Comparison of ENCODE assay signal across 21 mouse cellular contexts in genomic region chr17:35485702-35486101, GRCm38 (mm10). TPM values are rescaled to one million over a fixed set of nuclear protein-coding genes. Genes with fewer than 3 reads are reported as not detected.
DNase-seq lines count a peak whose midpoint lies in the region; ATAC-seq and TF ChIP-seq lines count a peak whose summit lies in the region.
"Had no signal": no experiment of that assay in that cellular context is flagged by ENCODE, and none has a peak within 500 bp of the region (broad histone marks: within the 10 kb centered on the region; RNA-seq: fewer than 3 reads in every experiment).

No protein-coding gene starts in this region.

- in situ Hi-C loops in ES-E14 (cut with MboI; ENCODE audit: low sequenced_read_pairs in 2 of 2, unreplicated experiment in 2 of 2): no loop called here

- no peak for TF ChIP-seq CTCF in ES-Bruce4 (IDR thresholded peaks at IDR 0.05; ENCODE audit: low read depth, low read length)

- H3K4me2 ChIP-seq in heart, embryonic 16.5 days (ENCODE audit: low read depth, low read length): no peak overlapping the region
- no peak overlapping the region for H3K4me2 ChIP-seq in liver, embryonic 16.5 days (ENCODE audit: low read depth, low read length)
- H3K4me2 ChIP-seq: embryonic facial prominence, embryonic 15.5 days; midbrain, embryonic 13.5 days had no signal

- TF ChIP-seq EP300 in ES-Bruce4 (IDR thresholded peaks at IDR 0.05; ENCODE audit: insufficient read depth, low read depth, low read length): peak; percentile 95

- WGBS in heart, embryonic 16.5 days: 27% methylated on average over 4 of the region's 4 CpGs
- 27% methylated on average over 4 of the region's 4 CpGs for WGBS in liver, embryonic 16.5 days (ENCODE audit: insufficient replicate concordance)

- H3K4me1 ChIP-seq in heart, embryonic 16.5 days (ENCODE audit: control insufficient read depth, insufficient read depth, low read length): no peaks in the 10 kb centered on the region
- H3K4me1 ChIP-seq in ES-Bruce4 (ENCODE audit: control insufficient read depth, insufficient read depth, low read length) (peaks cover 8% of the 10 kb centered on the region), ES-E14 (ENCODE audit: control insufficient read depth in 2 of 2, insufficient read depth in 2 of 2, low read length in 2 of 2, poor library complexity in 1 of 2) (peaks cover 2 to 22% of the 10 kb centered on the region in 2 experiments; a peak in 3 of 4 replicates)
- no peaks in the 10 kb centered on the region for H3K4me1 ChIP-seq in liver, embryonic 16.5 days (ENCODE audit: control insufficient read depth, low read depth, low read length)

- H3K9me3 ChIP-seq in heart, embryonic 16.5 days (replicated peaks; ENCODE audit: control insufficient read depth, low read length): no peaks in the 10 kb centered on the region
- no peaks in the 10 kb centered on the region for H3K9me3 ChIP-seq in ES-Bruce4 (replicated peaks; ENCODE audit: control insufficient read depth, insufficient read depth, low read length, poor library complexity, severe bottlenecking)
- H3K9me3 ChIP-seq in ES-E14 (ENCODE audit: control insufficient read depth, insufficient read depth, low read depth, low read length): no peaks in the 10 kb centered on the region
- H3K9me3 ChIP-seq in liver, embryonic 16.5 days (replicated peaks; ENCODE audit: control insufficient read depth, low read length): no peaks in the 10 kb centered on the region
- H3K9me3 ChIP-seq: embryonic facial prominence, embryonic 15.5 days; midbrain, embryonic 13.5 days had no signal

- 0 out of 2 replicates have a peak, but pooled peaks have one; percentile 55 for ATAC-seq in heart, embryonic 16.5 days (replicated peaks; ENCODE audit: extremely low read depth, insufficient read depth, low FRiP score)
- peak; percentile 76 for ATAC-seq in liver, embryonic 16.5 days (ENCODE audit: low read depth)
- ATAC-seq: CD4-positive, CD25-positive, alpha-beta regulatory T cell, adult 4 months; hindbrain, postnatal 0 days; midbrain, embryonic 13.5 days had no signal

- H3K9ac ChIP-seq in heart, embryonic 16.5 days (ENCODE audit: low read length): no peak overlapping the region
- H3K9ac ChIP-seq in ES-Bruce4 (ENCODE audit: low read depth, poor library complexity, severe bottlenecking) (no peak overlapping the region), ES-E14 (ENCODE audit: insufficient read depth, low read depth, low read length, poor library complexity, severe bottlenecking) (no peak overlapping the region)
- no peak overlapping the region for H3K9ac ChIP-seq in liver, embryonic 16.5 days (ENCODE audit: low read depth, low read length)
- H3K9ac ChIP-seq: embryonic facial prominence, embryonic 15.5 days; liver, embryonic 14.5 days; midbrain, embryonic 13.5 days had no signal

- H3K4me3 ChIP-seq in heart, embryonic 16.5 days (ENCODE audit: low read length): no peak overlapping the region
- H3K4me3 ChIP-seq in ES-Bruce4 (ENCODE audit: low read depth, low read length) (no peak overlapping the region), ES-E14 (ENCODE audit: insufficient read depth in 1 of 2, low read depth in 1 of 2, low read length in 2 of 2, poor library complexity in 1 of 2, severe bottlenecking in 1 of 2) (no peak overlapping the region)
- H3K4me3 ChIP-seq in liver, embryonic 16.5 days (ENCODE audit: low read depth, low read length): no peak overlapping the region
- H3K4me3 ChIP-seq: embryonic facial prominence, embryonic 15.5 days; midbrain, embryonic 13.5 days had no signal

- peak overlapping the region; percentile 46 for H3K27ac ChIP-seq in heart, embryonic 16.5 days (ENCODE audit: low read length)
- H3K27ac ChIP-seq in ES-Bruce4 (ENCODE audit: insufficient read depth, low read length) (peak overlapping the region; percentile 84), ES-E14 (ENCODE audit: insufficient read depth, low read depth, low read length, poor library complexity, severe bottlenecking) (peak overlapping the region; percentile 78)
- 0 out of 2 replicates have a peak overlapping the region, but pooled peaks have one; percentile 41 for H3K27ac ChIP-seq in liver, embryonic 16.5 days (ENCODE audit: low read length)
- H3K27ac ChIP-seq: embryonic facial prominence, embryonic 15.5 days; hindbrain, postnatal 0 days; liver, embryonic 14.5 days; midbrain, embryonic 13.5 days had no signal

- no peaks in the 10 kb centered on the region for H3K36me3 ChIP-seq in heart, embryonic 16.5 days (ENCODE audit: control insufficient read depth, insufficient read depth)
- H3K36me3 ChIP-seq in ES-Bruce4 (ENCODE audit: control insufficient read depth, insufficient read depth, low read length, poor library complexity, severe bottlenecking) (no peaks in the 10 kb centered on the region), ES-E14 (ENCODE audit: control insufficient read depth, insufficient read depth, low read length, poor library complexity, severe bottlenecking) (no peaks in the 10 kb centered on the region)
- no peaks in the 10 kb centered on the region for H3K36me3 ChIP-seq in liver, embryonic 16.5 days (ENCODE audit: control insufficient read depth, insufficient read depth)
- H3K36me3 ChIP-seq: embryonic facial prominence, embryonic 15.5 days; midbrain, embryonic 13.5 days had no signal

- no peak for TF ChIP-seq POLR2A in ES-Bruce4 (IDR thresholded peaks at IDR 0.05; ENCODE audit: insufficient read depth, low read length)

- no peaks in the 10 kb centered on the region for H3K27me3 ChIP-seq in heart, embryonic 16.5 days (ENCODE audit: control insufficient read depth, insufficient read depth, low read length)
- no peaks in the 10 kb centered on the region for H3K27me3 ChIP-seq in ES-Bruce4 (ENCODE audit: control insufficient read depth, insufficient read depth, low read length, poor library complexity, severe bottlenecking)
- no peaks in the 10 kb centered on the region for H3K27me3 ChIP-seq in liver, embryonic 16.5 days (ENCODE audit: control insufficient read depth, insufficient read depth, low read depth, low read length)
- H3K27me3 ChIP-seq: embryonic facial prominence, embryonic 15.5 days had no signal

- DNase-seq in heart, adult 8-10 months (ENCODE audit: low spot score): no peak
- peak; percentile 74 for DNase-seq in ES-E14 (ENCODE audit: low read depth, low spot score)
- DNase-seq in right cerebral cortex, postnatal 14 days: no peak
- DNase-seq in layer of hippocampus, adult 8-10 months (ENCODE audit: low spot score in 2 of 2): no peak
- DNase-seq: cerebellum, adult 2 months; kidney, adult 8-10 months; lung, postnatal 36 days; right cerebral cortex, adult 18-20 months had no signal

TF ChIP-seq in ES-E14, 5 proteins besides CTCF, POLR2A, EP300 and RAD21:
- peak; percentile 43; the same call in 1 of the 2 replicates for TF ChIP-seq HCFC1 (IDR thresholded peaks at IDR 0.05; ENCODE audit: borderline replicate concordance, insufficient read depth, low read length)
- no peak for TF ChIP-seq MAFK (IDR thresholded peaks at IDR 0.05; ENCODE audit: insufficient read depth, low read depth, low read length)

RNA-seq across cellular contexts. Expression of gene H2-Q10, which starts 15.8 kb away (rescaled TPM):
- 0.55 and 0.58 TPM in 2 replicates for polyA plus RNA-seq in heart, embryonic 16.5 days (2015; fragmentation: Nextera tagmentation; extraction: Ambion mirVana)
- under 1 TPM; 0.38 to 0.59 (median 0.39) TPM for total RNA-seq in heart, adult 8-10 months (2022)
- 0.68 and 2.0 TPM in 2 replicates for polyA plus RNA-seq in ES-Bruce4 (2011; ENCODE audit: insufficient read depth, insufficient read length, low read depth, missing spikeins)
- 2.1 and 3.1 TPM in 2 replicates for total RNA-seq in ES-E14 (2012; rRNA removed)
- 377 and 430 TPM in 2 replicates for polyA plus RNA-seq in liver, embryonic 16.5 days (2015; fragmentation: Nextera tagmentation; extraction: Ambion mirVana)
- under 1 TPM in 3 of 4 experiments, not detected in 1; 0.12 to 0.64 (median 0.56) TPM for total RNA-seq in layer of hippocampus, adult 8-10 months (2022)
- total RNA-seq: hindbrain, postnatal 0 days; layer of hippocampus, postnatal 14 days had no signal

RNA-seq across cellular contexts. Expression of gene Pou5f1, which starts 20.1 kb away (rescaled TPM):
- not detected in 2 replicates for polyA plus RNA-seq in heart, embryonic 16.5 days (2015; fragmentation: Nextera tagmentation; extraction: Ambion mirVana)
- not detected for total RNA-seq in heart, adult 8-10 months (2022)
- 397 and 429 TPM in 2 replicates for polyA plus RNA-seq in ES-Bruce4 (2011; ENCODE audit: insufficient read depth, insufficient read length, low read depth, missing spikeins)
- 844 and 868 TPM in 2 replicates for total RNA-seq in ES-E14 (2012; rRNA removed)
- polyA plus RNA-seq in liver, embryonic 16.5 days (2015; fragmentation: Nextera tagmentation; extraction: Ambion mirVana): not detected in 2 replicates
- under 1 TPM in 2 of 4 experiments, not detected in 2; 0.45 to 0.69 TPM for total RNA-seq in layer of hippocampus, adult 8-10 months (2022)
- total RNA-seq: common myeloid progenitor, adult 5-6 weeks; hindbrain, postnatal 0 days had no signal
- polyA plus RNA-seq: cerebellum, adult 2 months; embryonic facial prominence, embryonic 15.5 days; forebrain, embryonic 11.5 days; hindbrain, postnatal 0 days; liver, embryonic 14.5 days; midbrain, embryonic 13.5 days; spleen, adult 2 months; urinary bladder, adult 2 months had no signal

RNA-seq across cellular contexts. Expression of gene Tcf19, which starts 30.9 kb away (rescaled TPM):
- polyA plus RNA-seq in heart, embryonic 16.5 days (2015; fragmentation: Nextera tagmentation; extraction: Ambion mirVana): 59.5 and 60.3 TPM in 2 replicates
- total RNA-seq in heart, adult 8-10 months (2022): 1 to 10 TPM; 2.1 to 3.3 (median 2.4) TPM
- polyA plus RNA-seq in ES-Bruce4 (2011; ENCODE audit: insufficient read depth, insufficient read length, low read depth, missing spikeins): 4.0 and 5.2 TPM in 2 replicates
- 7.6 and 10.5 TPM in 2 replicates for total RNA-seq in ES-E14 (2012; rRNA removed)
- 39.5 and 40.2 TPM in 2 replicates for polyA plus RNA-seq in liver, embryonic 16.5 days (2015; fragmentation: Nextera tagmentation; extraction: Ambion mirVana)
- total RNA-seq in layer of hippocampus, adult 8-10 months (2022): 1 to 10 TPM; 4.5 to 6.2 (median 5.2) TPM

RNA-seq across cellular contexts. Expression of gene Cchcr1, which starts 31.2 kb away (rescaled TPM):
- polyA plus RNA-seq in heart, embryonic 16.5 days (2015; fragmentation: Nextera tagmentation; extraction: Ambion mirVana): 15.7 and 15.9 TPM in 2 replicates
- total RNA-seq in heart, adult 8-10 months (2022): 1 to 10 TPM; 2.0 to 3.9 (median 2.4) TPM
- 13.4 and 15.3 TPM in 2 replicates for polyA plus RNA-seq in ES-Bruce4 (2011; ENCODE audit: insufficient read depth, insufficient read length, low read depth, missing spikeins)
- 28.5 and 31.8 TPM in 2 replicates for total RNA-seq in ES-E14 (2012; rRNA removed)
- polyA plus RNA-seq in liver, embryonic 16.5 days (2015; fragmentation: Nextera tagmentation; extraction: Ambion mirVana): 7.5 and 8.2 TPM in 2 replicates
- 10 to 100 TPM; 12.2 to 13.5 (median 12.9) TPM for total RNA-seq in layer of hippocampus, adult 8-10 months (2022)

RNA-seq across cellular contexts. Expression of gene H2-Q7, which starts 46.7 kb away (rescaled TPM):
- polyA plus RNA-seq in heart, embryonic 16.5 days (2015; fragmentation: Nextera tagmentation; extraction: Ambion mirVana): 3.7 and 5.9 TPM in 2 replicates
- 1 to 10 TPM; 2.5 to 4.7 (median 3.2) TPM for total RNA-seq in heart, adult 8-10 months (2022)
- polyA plus RNA-seq in ES-Bruce4 (2011; ENCODE audit: insufficient read depth, insufficient read length, low read depth, missing spikeins): 4.9 and 5.0 TPM in 2 replicates
- total RNA-seq in ES-E14 (2012; rRNA removed): 2.1 and 4.8 TPM in 2 replicates
- polyA plus RNA-seq in liver, embryonic 16.5 days (2015; fragmentation: Nextera tagmentation; extraction: Ambion mirVana): 16.0 and 16.6 TPM in 2 replicates
- 1 to 10 TPM in 2 of 4 experiments, under 1 TPM in 2; 0.41 to 3.2 (median 1.5) TPM for total RNA-seq in layer of hippocampus, adult 8-10 months (2022)

Comparison
In these comparisons a context has a peak if more than half of its experiments do, and no peak if none do; other contexts are left out.
1. RNA of gene Pou5f1, which starts 20.1 kb away (total RNA-seq): 844 to 868 TPM in ES-E14; 0.45 to 0.69 TPM in layer of hippocampus, adult 8-10 months and not detected in heart, adult 8-10 months; every median in the first group is over 100 times any median in the second.
2. Peak in every context shown above with its lines, with median percentiles within 50 percentile points of each other: H3K27ac ChIP-seq.